Mouse (Mus musculus) lung, postnatal 0 days (tissue): ENCODE results near the gene Vamp4.

Source experiments
- CTCF ChIP-seq: IDR thresholded peaks from 2 replicates; pipeline ENCODE4 v1.5.1; 2016; ENCODE audit warnings: antibody characterized with exemption, mild to moderate bottlenecking
- EP300 ChIP-seq: IDR thresholded peaks from 2 replicates; pipeline ENCODE4 v1.6.1; 2016; ENCODE audit warnings: antibody characterized with exemption, mild to moderate bottlenecking, control low read depth

GRCm38 (mm10) chr1:162533766-162534560 lies 36.4 kb upstream of the Vamp4 start:
- TF ChIP-seq CTCF (no peak), EP300 (no peak)
